Mouse (Mus musculus) bone marrow macrophage, adult 2 months (primary cell): ENCODE data around the gene Mpp3.

ENCODE experiments used
- CTCF ChIP-seq: IDR thresholded peaks from 2 replicates; pipeline ENCODE4 v1.5.1; 2012; ENCODE audit warnings: low read depth, mild to moderate bottlenecking, low read length, moderate library complexity
- POLR2A ChIP-seq: IDR thresholded peaks from 2 replicates; pipeline ENCODE4 v1.6.1; 2012; ENCODE audit warnings: mild to moderate bottlenecking, low read depth, low read length, borderline replicate concordance

- no peak for TF ChIP-seq POLR2A
- no peak for TF ChIP-seq CTCF
Measured at GRCm38 (mm10) chr11:102041350-102041949, 13.2 kb upstream of the Mpp3 start, which contains the start of gene Cd300lg.
